Mouse (Mus musculus): ENCODE measurements around the gene Zdhhc9.

DNA sequence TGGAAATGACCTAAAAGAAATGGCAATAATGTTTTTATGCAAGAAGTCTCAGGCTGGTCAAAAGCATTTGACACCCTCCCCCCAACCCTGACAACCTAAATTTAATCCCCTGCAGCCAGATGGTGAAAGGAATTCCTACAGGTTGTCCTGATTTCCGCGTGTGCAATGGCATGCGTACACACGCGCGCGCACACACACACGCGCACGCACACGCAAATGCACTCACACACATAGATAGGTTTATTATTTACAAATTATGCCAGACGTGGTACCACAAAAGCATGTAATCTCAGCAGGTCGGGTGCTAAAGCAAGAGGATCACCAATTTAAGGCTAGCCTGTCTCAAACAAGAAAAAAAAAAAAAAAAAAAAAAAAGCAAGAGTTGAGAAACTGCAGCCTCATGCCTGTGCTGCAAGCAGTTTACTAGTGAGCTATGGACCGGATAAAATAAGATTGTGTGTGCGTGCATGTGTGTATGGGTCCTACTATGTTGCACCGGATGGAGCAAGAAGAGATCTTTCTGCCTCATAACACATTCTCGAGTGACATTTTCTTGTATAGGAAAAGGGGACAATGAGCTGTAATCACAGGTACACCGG is 47.3 kb upstream of the Zdhhc9 start:
- TF ChIP-seq GATA1 (IDR thresholded peaks at IDR 0.05; ENCODE audit: low read length) (no peak), TAL1 (IDR thresholded peaks at IDR 0.05; ENCODE audit: low read length) (no peak)

All from erythroblast, embryonic 14.5 days (primary cell).